Comparison of ENCODE assay signal across 7 mouse cellular contexts in genomic region chr11:4594608-4595500, GRCm38 (mm10). TPM values are rescaled to one million over a fixed set of nuclear protein-coding genes. Genes with fewer than 3 reads are reported as not detected.
DNase-seq lines count a peak whose midpoint lies in the region; ATAC-seq lines count a peak whose summit lies in the region.

Gene Mtmr3, minus strand, starts transcription at chr11:4594863.

- H3K9me3 ChIP-seq in embryonic facial prominence, embryonic 11.5 days (replicated peaks; ENCODE audit: control insufficient read depth, low read length), result no peaks in the 10 kb centered on the region
- H3K9me3 ChIP-seq in limb, embryonic 11.5 days (ENCODE audit: control insufficient read depth, low read length), result no peaks in the 10 kb centered on the region
- no peaks in the 10 kb centered on the region for H3K9me3 ChIP-seq in midbrain, embryonic 14.5 days (ENCODE audit: control insufficient read depth, low read length)

- H3K4me2 ChIP-seq in embryonic facial prominence, embryonic 11.5 days (ENCODE audit: low read depth, low read length), result peak within 1 kb of the TSS; percentile 57
- H3K4me2 ChIP-seq in limb, embryonic 11.5 days (ENCODE audit: low read depth, severe bottlenecking), result peak within 1 kb of the TSS; percentile 56
- H3K4me2 ChIP-seq in midbrain, embryonic 14.5 days (ENCODE audit: low read length), result peak within 1 kb of the TSS; percentile 78

- H3K4me1 ChIP-seq in embryonic facial prominence, embryonic 11.5 days (ENCODE audit: control insufficient read depth, insufficient read depth, low read length), result no peaks in the 10 kb centered on the region
- peaks cover 6% of the 10 kb centered on the region; the same call in 1 of the 2 replicates for H3K4me1 ChIP-seq in limb, embryonic 11.5 days (ENCODE audit: control insufficient read depth, insufficient read depth, low read length)
- peaks cover 10% of the 10 kb centered on the region for H3K4me1 ChIP-seq in midbrain, embryonic 14.5 days (ENCODE audit: control insufficient read depth, insufficient read depth, low read length)

- peak within 1 kb of the TSS; percentile 72 for H3K27ac ChIP-seq in embryonic facial prominence, embryonic 11.5 days (replicated peaks; ENCODE audit: low read depth, low read length)
- peak within 1 kb of the TSS; percentile 80 for H3K27ac ChIP-seq in limb, embryonic 11.5 days (replicated peaks; ENCODE audit: low read depth, low read length)
- H3K27ac ChIP-seq in midbrain, embryonic 14.5 days (replicated peaks; ENCODE audit: low read depth, low read length), result peak within 1 kb of the TSS; percentile 96

- no peaks in the 10 kb centered on the region for H3K36me3 ChIP-seq in embryonic facial prominence, embryonic 11.5 days (replicated peaks; ENCODE audit: control insufficient read depth, insufficient read depth, low read depth, low read length)
- H3K36me3 ChIP-seq in limb, embryonic 11.5 days (ENCODE audit: control insufficient read depth, insufficient read depth, low read length), result no peaks in the 10 kb centered on the region
- H3K36me3 ChIP-seq in midbrain, embryonic 14.5 days (ENCODE audit: control insufficient read depth, insufficient read depth, low read length), result no peaks in the 10 kb centered on the region

- DNase-seq in adrenal gland, postnatal 14 days, result peak; percentile 98
- DNase-seq in embryonic facial prominence, embryonic 11.5 days (ENCODE audit: low spot score), result peak; percentile 99
- DNase-seq in heart, adult 11 months, result peak; percentile 100
- peak; percentile 97 for DNase-seq in kidney, adult 18-20 months
- DNase-seq in limb, embryonic 11.5 days (ENCODE audit: low spot score), result peak; percentile 97
- peak; percentile 98 for DNase-seq in midbrain, embryonic 14.5 days
- peak; percentile 96 to 99 for DNase-seq in spleen, adult 18-20 months

- 5% methylated on average over 49 of the region's 53 CpGs for WGBS in embryonic facial prominence, embryonic 11.5 days
- 5% methylated on average over 50 of the region's 53 CpGs for WGBS in limb, embryonic 11.5 days
- WGBS in midbrain, embryonic 14.5 days, result 6% methylated on average over 53 of the region's 53 CpGs

- peak within 1 kb of the TSS; percentile 91 for H3K4me3 ChIP-seq in embryonic facial prominence, embryonic 11.5 days (ENCODE audit: low read depth, low read length)
- peak within 1 kb of the TSS; percentile 95 for H3K4me3 ChIP-seq in limb, embryonic 11.5 days (ENCODE audit: low read depth, low read length)
- peak within 1 kb of the TSS; percentile 95 for H3K4me3 ChIP-seq in midbrain, embryonic 14.5 days (replicated peaks; ENCODE audit: low read depth, low read length)

- ATAC-seq in embryonic facial prominence, embryonic 11.5 days (replicated peaks; ENCODE audit: insufficient number of reproducible peaks, low FRiP score, low TSS enrichment, low read depth), result peak; percentile 88
- peak; percentile 91 for ATAC-seq in limb, embryonic 11.5 days (ENCODE audit: insufficient number of reproducible peaks, low FRiP score, low TSS enrichment, low read depth)
- ATAC-seq in midbrain, embryonic 14.5 days (ENCODE audit: low FRiP score, low TSS enrichment), result peak; percentile 95

- H3K9ac ChIP-seq in embryonic facial prominence, embryonic 11.5 days (replicated peaks; ENCODE audit: low read length), result peak within 1 kb of the TSS; percentile 95
- peak within 1 kb of the TSS; percentile 76 for H3K9ac ChIP-seq in limb, embryonic 11.5 days (ENCODE audit: low read length)
- peak within 1 kb of the TSS; percentile 90 for H3K9ac ChIP-seq in midbrain, embryonic 14.5 days (replicated peaks; ENCODE audit: low read length)

- H3K27me3 ChIP-seq in embryonic facial prominence, embryonic 11.5 days (ENCODE audit: control insufficient read depth, insufficient read depth, low read length), result no peaks in the 10 kb centered on the region
- H3K27me3 ChIP-seq in limb, embryonic 11.5 days (ENCODE audit: control insufficient read depth, insufficient read depth, low read length), result no peaks in the 10 kb centered on the region
- no peaks in the 10 kb centered on the region for H3K27me3 ChIP-seq in midbrain, embryonic 14.5 days (ENCODE audit: control insufficient read depth, insufficient read depth, low read length)

RNA-seq across cellular contexts. Expression of gene Mtmr3, which starts in this region (rescaled TPM):
- 49.8 and 53.9 TPM in 2 replicates for total RNA-seq in adrenal gland, postnatal 14 days (2021)
- 26.8 and 27.5 TPM in 2 replicates for polyA plus RNA-seq in embryonic facial prominence, embryonic 11.5 days (2014; fragmentation: Nextera tagmentation; extraction: Ambion mirVana)
- 26.2 and 30.2 TPM in 2 replicates for polyA plus RNA-seq in limb, embryonic 11.5 days (2014; fragmentation: Nextera tagmentation; extraction: Ambion mirVana)
- 34.7 and 44.1 TPM in 2 replicates for polyA plus RNA-seq in midbrain, embryonic 14.5 days (2014; fragmentation: Nextera tagmentation; extraction: Ambion mirVana)

Comparison
In these comparisons a context has a peak if more than half of its experiments do, and no peak if none do; other contexts are left out.
1. Peak in every context shown above with its lines: DNase-seq, ATAC-seq, H3K4me3 ChIP-seq and H3K27ac ChIP-seq.